Mouse (Mus musculus) frontal cortex, postnatal 14 days (tissue): ENCODE measurements at regions not wholly inside any gene's neighbourhood (a gene's known extent, or its start where the extent isn't known, plus 50 kb on each side); places are given as distances from the start of the nearest gene placed in this dataset.

Experiments used
- DNase-seq, 2 experiments: peaks; one replicate each; pipeline ENCODE4 v3.0.0; 2022; ENCODE audit warnings: low spot score in 2 of 2

- no peak for DNase-seq
Measured at GRCm38 (mm10) chr5:119944371-119944770, 111.9 kb downstream of the Tbx5 start.

- no peak for DNase-seq
Measured at GRCm38 (mm10) chr5:119948399-119948798, 115.9 kb downstream of the Tbx5 start.

- no peak for DNase-seq
Measured at GRCm38 (mm10) chr5:119952085-119952484, 119.6 kb downstream of the Tbx5 start.

- no peak for DNase-seq
Measured at GRCm38 (mm10) chr5:119953189-119953588, 120.7 kb downstream of the Tbx5 start.

DNA sequence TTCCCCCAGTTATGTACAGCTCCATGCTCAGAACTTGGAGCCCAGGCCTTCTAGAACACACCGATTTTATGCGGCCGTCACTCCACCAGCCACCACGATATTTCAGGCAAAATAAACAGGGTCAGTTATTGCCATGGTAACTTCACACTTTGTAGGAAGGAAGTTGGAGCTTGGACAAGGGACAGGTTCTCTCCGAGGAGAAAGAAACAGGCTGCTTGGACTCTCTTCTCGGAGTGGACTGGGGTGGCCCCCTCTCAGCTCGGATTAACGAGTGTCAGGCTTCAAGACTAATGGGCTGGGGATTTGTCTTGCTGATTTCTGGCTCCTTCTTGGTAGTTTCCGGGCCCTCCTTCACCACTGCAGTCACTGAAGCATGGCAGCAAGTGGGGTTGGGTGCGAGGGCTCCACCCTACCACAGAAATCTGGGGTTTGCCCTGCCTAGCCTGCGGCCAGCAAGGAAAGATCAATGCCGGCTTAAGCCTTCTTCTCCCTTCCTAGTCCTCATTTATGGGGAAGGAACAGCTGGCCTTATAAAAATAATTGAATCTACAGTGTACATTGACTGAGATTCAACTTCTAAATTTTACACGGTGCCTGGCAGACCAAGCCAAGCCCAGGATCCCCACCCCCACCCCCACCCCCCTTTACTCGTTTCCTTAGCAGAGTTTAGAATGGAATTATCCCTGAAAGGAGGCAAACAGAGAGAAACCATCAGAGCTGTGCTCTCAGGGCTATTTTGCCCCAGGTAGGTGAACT is 121.5 kb downstream of the Tbx5 start:
- DNase-seq, result no peak

GRCm38 (mm10) chr5:119958942-119959341 is 126.5 kb downstream of the Tbx5 start:
- DNase-seq, result no peak

DNA sequence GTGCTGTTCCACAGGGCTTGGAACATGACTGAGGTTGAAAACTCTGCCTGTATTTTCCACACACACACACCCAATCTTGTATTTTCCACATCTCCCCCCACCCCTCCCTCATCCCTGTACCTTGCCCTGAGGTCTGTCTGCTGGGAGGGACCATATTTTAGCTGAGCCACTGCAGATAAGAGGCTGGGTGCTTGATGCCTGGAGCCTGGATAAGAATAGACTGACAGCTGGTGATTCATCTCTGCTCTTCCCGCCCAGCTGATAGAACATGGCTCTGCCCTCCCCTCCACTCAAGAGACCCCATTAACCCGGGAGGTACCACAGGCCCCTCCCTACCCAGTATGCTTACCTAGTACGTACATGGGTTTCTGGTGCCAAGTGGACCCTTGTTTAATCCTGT is 132.3 kb downstream of the Tbx5 start:
- no peak for DNase-seq

- no peak for DNase-seq
Measured at GRCm38 (mm10) chr5:119971286-119971685, 138.8 kb downstream of the Tbx5 start.

DNA sequence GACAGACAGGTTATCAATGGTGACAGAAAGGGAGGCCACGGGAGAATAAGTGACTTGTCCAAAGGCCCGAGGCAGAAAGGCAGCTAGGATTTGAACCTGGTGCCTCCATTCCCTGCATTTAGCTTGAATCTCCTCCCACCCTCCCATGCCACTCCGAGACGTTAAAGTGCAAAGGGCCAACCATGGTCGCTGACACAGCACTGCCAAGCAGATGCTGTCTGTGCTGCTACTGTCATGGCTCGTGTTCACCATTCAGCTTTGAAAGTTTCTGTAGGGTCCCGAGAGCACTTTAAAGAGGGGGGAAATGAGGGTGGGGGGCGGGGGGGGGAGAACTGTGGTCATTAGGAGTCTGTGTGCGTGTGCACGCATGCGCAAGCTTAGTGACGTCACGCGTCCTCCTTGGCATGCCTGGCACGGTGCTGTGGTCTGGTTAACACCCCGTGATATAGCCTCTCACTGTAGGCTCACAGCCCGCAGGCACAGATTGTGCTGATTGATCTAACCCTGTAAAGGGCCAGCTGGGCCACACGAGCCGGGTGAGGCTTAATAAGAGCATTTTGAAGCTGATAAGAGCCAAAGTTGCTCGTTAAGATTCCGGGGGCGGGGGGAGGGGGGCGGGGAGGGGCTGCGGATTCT is 140.5 kb downstream of the Tbx5 start:
- DNase-seq, result no peak

- no peak for DNase-seq
Measured at GRCm38 (mm10) chr5:119978096-119978715, 138.1 kb upstream of the Rbm19 start.

DNA sequence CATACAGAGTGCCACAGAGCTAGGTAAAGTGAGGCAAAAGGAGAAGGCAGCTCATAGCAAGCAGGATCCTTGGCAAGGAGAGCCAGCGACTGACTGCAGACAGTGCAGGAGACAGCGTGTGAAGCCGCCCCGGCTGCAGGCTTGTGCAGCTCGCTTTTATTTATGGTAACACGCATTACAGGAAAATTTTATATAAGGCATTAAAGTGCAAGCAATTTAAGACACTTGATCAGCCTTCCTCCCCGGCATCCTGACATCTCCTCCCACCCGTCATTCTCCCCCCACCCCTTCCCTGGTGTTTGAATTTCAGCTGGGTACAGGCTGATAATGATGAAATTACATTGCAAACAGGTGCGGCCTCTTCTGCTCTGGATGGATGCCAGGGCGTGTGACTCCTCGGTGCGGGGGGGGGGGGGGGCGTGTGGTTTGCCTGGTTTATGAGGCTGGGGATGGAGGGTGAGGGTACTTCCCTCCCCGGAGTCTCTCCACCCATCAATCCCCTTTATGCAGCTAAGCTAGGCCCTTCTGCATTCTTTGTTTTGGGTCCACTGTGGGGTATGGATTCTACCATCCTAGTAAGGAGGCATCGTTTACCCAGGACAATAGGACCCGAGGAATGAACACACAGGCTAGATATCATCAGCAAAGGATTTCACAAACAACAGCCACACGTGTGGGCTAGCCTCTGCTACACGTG is 135.0 kb upstream of the Rbm19 start:
- peak; percentile 11 to 24 for DNase-seq

DNA sequence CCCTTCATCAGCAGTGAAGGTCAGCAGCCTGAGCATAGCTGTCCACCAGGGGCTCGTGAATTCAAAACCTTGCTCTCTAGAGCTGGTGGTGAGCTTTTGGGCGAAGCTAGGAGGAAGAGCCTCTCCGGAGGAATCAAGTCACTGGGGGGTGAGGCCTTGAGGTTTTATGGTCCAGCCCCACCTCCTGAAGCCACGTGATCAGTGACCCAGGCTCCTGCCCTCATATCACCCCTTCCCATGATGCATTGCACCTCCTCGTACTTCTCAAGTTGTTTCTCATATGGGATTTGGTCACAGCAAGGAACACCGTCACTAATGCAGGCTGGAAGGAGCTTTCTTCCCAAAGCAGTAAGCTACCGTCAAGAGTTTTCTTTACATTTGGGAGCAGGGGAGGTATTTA is 132.1 kb upstream of the Rbm19 start:
- DNase-seq, result no peak

DNA sequence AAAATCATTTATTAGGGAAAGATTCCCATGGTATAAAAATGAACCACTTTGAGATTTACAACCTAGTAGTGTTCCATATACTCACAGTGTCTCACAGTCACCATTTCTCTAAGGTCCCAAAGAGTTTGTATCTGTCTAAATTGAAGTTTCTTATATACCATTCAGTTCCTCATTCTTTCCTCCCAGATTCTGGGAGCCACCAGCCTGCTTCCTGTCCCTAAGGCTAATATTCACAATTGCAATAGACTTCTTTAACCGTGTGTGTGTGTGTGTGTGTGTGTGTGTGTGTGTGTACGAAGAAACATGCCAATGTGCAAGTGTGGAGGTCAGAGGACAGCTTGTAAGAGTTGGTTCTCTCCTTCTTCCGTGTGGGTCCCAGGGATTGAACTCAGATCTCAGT is 124.1 kb upstream of the Rbm19 start:
- no peak for DNase-seq

GRCm38 (mm10) chr5:119995726-119996125 is 120.5 kb upstream of the Rbm19 start:
- DNase-seq, result no peak

DNA sequence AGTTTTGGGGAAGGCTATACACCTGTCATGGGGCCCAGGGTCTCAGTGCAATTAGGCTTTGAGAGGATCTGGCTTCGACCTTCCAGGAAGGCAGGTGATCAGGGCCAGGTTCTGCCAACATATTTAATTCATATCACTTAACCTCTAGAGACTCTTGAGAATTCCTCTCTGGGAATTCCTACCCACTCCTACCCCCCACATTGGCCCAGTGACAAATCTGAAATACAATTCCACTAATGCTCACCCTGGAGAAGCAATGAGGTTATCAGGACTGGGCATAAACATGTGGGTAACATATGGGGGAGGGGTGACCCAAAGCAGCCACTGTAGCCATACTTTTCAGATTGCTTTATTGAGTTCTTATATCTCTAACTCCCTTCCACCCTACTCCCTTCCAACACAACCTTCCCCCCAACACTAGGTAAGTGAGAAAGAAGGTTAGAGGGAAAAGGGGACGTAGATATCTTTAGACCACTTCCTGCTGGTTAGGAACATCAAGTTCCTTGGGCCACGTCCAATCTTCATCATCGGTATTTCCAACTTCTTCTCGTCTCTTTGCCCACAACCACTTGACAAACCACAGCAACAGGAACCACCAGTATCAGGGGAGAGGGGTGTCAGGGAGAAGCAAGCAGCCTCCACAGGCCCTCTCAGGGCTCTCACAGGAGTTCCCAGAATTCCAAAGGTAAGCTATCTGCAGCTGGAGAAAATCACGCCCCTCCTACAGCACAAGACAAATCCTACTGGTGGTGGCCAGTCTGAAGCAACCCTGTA is 110.4 kb upstream of the Rbm19 start:
- no peak for DNase-seq

- no peak for DNase-seq
Measured at GRCm38 (mm10) chr5:120007738-120008137, 108.5 kb upstream of the Rbm19 start.

GRCm38 (mm10) chr5:120008306-120008705 is 108.0 kb upstream of the Rbm19 start:
- DNase-seq, result no peak

GRCm38 (mm10) chr5:120015417-120015816 is 100.8 kb upstream of the Rbm19 start:
- no peak for DNase-seq

DNA sequence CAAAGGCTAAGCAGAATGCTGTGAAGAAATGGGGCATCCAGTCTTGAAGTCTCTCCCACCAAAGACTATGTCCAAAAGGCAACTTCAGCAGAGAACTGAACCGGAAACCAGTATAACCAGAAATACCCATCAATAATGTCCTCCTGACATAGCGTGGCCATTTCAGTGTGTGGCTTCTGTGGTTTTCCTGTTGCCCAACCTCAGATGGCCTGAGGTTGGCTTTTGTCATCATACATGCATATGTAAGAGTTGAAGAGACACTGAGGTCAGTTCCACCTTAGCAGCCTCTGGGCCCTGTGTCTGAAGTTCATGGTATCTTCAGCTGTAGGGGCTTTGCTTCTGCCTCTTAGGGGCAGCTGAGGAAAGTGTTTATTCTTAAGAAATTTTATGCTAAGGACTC is 98.1 kb upstream of the Rbm19 start:
- DNase-seq, result no peak

DNA sequence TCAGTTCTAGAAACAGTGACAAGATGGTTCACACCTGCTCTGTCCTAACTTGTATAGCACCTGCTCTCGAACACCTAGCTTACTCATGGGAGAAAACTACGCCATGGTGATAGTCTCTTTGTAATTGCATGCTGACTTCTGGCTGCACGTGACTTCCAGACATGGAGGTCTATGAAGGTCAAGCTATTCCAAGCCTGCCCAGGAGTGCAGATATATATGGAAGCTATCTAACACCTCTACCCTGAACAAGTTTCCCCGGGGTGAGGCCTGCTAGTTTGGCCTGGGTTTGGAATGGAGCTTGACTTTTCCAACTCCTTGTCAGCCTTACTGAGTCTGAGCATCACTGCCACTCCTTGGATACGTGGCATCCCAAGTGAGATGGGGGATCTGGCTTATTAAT is 95.5 kb upstream of the Rbm19 start:
- DNase-seq, result no peak

DNA sequence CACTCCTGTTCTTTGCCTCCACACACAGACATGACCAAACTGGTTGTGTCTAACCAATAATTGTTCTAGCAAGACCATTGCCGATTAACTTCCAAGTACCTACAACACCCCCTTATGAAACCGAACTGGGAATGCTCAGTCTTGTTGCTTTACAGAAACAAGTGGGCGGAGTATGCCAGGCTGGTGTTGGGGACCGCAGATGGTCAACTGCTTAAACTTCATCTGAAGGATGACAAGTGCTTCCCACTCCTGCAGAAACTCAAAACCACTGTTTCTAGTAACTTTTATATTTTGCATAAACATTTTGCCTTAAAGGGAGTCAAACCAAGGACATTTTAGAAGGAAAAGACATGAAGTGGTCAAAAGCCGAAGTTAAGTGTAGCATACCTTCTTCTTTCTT is 94.0 kb upstream of the Rbm19 start:
- DNase-seq, result no peak

DNA sequence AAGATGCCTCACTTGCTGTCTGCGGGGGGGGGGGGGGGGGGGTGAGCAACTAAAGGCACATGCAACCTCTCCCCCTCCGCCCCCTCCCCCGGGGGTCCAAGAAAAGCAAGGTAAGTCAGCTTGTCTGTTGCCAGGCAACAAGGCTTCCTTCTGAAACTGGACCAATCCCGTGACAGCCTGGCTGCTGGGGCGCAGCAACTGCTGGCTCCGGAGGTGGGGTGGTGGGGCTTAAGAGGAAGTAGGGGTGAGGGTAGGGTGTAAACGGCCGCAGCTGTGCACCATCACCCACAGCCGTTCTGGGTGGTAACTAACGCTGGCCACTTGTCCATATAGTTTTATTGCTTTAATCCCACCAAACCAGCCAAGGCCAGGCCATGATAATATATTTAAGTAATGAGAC is 92.2 kb upstream of the Rbm19 start:
- peak; percentile 28 to 45 for DNase-seq
